Mouse (Mus musculus) neural tube, embryonic 13.5 days (tissue): ENCODE measurements around the gene Cryaa. TPM values are rescaled to one million over a fixed set of nuclear protein-coding genes. Genes with fewer than 3 reads are reported as not detected.

Experiments
- ATAC-seq: fragments of 200-750 bp; cut with Nextera tagmentation; 2 replicates; pipeline ENCODE4 v1.8.0; 2017; ENCODE audit warnings: low read depth, mild to moderate bottlenecking, moderate TSS enrichment, moderate library complexity
- H3K27ac ChIP-seq: fragments of 300-500 bp; sonication (generic); replicated peaks from 2 replicates; pipeline ENCODE4 v1.5.1; 2015; ENCODE audit warnings: moderate library complexity, mild to moderate bottlenecking, inconsistent platforms
- H3K27me3 ChIP-seq: fragments of 300-500 bp; sonication (generic); 2 replicates; pipeline ENCODE4 v1.6.1; 2015; ENCODE audit warnings: mild to moderate bottlenecking, inconsistent platforms
- H3K36me3 ChIP-seq: fragments of 300-500 bp; sonication (generic); 2 replicates; pipeline ENCODE4 v1.6.1; 2015; ENCODE audit warnings: mild to moderate bottlenecking, inconsistent platforms
- H3K4me1 ChIP-seq: fragments of 300-500 bp; sonication (generic); replicated peaks from 2 replicates; pipeline ENCODE4 v1.6.1; 2015; ENCODE audit warnings: inconsistent platforms
- H3K4me2 ChIP-seq: fragments of 300-500 bp; sonication (generic); 2 replicates; pipeline ENCODE4 v1.6.1; 2015; ENCODE audit warnings: inconsistent platforms, mild to moderate bottlenecking, moderate library complexity
- H3K4me3 ChIP-seq: fragments of 300-500 bp; sonication (generic); 2 replicates; pipeline ENCODE4 v1.5.1; 2015; ENCODE audit warnings: mild to moderate bottlenecking, inconsistent platforms
- H3K9ac ChIP-seq: fragments of 300-500 bp; sonication (generic); 2 replicates; pipeline ENCODE4 v1.6.1; 2015; ENCODE audit warnings: moderate library complexity, mild to moderate bottlenecking, inconsistent platforms
- H3K9me3 ChIP-seq: fragments of 300-500 bp; sonication (generic); 2 replicates; pipeline ENCODE4 v1.6.1; 2016; ENCODE audit warnings: inconsistent platforms
- WGBS: fragments of 180-500 bp; shearing (Covaris S2); methylation state at CpG from one replicate; pipeline ENCODE4 v1.1.7; 2015; 5-methylcytosine and 5-hydroxymethylcytosine counted together
- polyA plus RNA-seq: library from polyadenylated mRNA; unstranded; fragments of >200 nt; fragmentation: Nextera tagmentation; extraction: Ambion mirVana; gene quantifications from 2 replicates; pipeline ENCODE4 v1.2.1, GENCODE M21; 2015

Cryaa gene
- polyA plus RNA-seq, 1 experiment from 2014 or later = not detected

GRCm38 (mm10) chr17:31642913-31643312 lies 34.7 kb upstream of the Cryaa start:
- Histone ChIP-seq H3K9me3 (no peaks in the 10 kb centered on the region), H3K27ac (no peak overlapping the region), H3K4me2 (no peak overlapping the region), H3K4me1 (peaks cover 2% of the 10 kb centered on the region), H3K9ac (no peak overlapping the region), H3K27me3 (0 out of 2 replicates have a peak, but pooled peaks cover 2% of the 10 kb centered on the region), H3K4me3 (no peak overlapping the region), H3K36me3 (peaks cover 23% of the 10 kb centered on the region)
- ATAC-seq = no peak
- 56% methylated on average over 4 of the region's 4 CpGs for WGBS

GRCm38 (mm10) chr17:31646199-31647002 lies 31.2 kb upstream of the Cryaa start:
- 93% methylated on average over 5 of the region's 5 CpGs for WGBS
- ATAC-seq = no peak
- Histone ChIP-seq H3K27ac (no peak overlapping the region), H3K4me3 (no peak overlapping the region), H3K36me3 (peaks cover 58% of the 10 kb centered on the region), H3K4me1 (no peaks in the 10 kb centered on the region), H3K9me3 (no peaks in the 10 kb centered on the region), H3K4me2 (no peak overlapping the region), H3K9ac (no peak overlapping the region), H3K27me3 (no peaks in the 10 kb centered on the region)

GRCm38 (mm10) chr17:31652152-31652551 lies 25.5 kb upstream of the Cryaa start:
- Histone ChIP-seq H3K9ac (no peak overlapping the region), H3K36me3 (peaks cover 88% of the 10 kb centered on the region), H3K9me3 (no peaks in the 10 kb centered on the region), H3K4me2 (no peak overlapping the region), H3K4me3 (no peak overlapping the region), H3K4me1 (peaks cover 15% of the 10 kb centered on the region), H3K27me3 (no peaks in the 10 kb centered on the region), H3K27ac (no peak overlapping the region)
- WGBS = 91% methylated on average over 14 of the region's 14 CpGs
- ATAC-seq = no peak

DNA sequence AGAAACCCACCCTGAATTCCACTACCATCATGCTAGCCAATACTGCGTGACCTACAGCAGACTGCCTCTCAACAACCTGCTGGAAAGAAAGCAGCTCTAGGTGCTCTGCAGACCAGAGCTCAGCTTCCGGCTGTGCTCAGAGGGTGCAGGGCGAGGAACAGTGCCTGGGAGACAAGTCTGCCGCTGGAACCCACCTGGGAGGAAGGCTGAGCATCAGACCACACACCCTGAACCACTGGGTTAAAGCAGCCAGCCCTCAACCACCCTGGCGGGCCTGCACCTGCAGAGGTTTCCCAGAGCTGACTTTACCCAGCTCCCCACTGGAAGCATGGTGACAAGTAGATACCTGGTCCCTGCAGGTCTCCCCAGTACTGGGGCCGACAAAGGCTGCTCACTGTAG lies 24.3 kb upstream of the Cryaa start:
- Histone ChIP-seq H3K27me3 (no peaks in the 10 kb centered on the region), H3K9ac (no peak overlapping the region), H3K4me3 (no peak overlapping the region), H3K4me1 (peaks cover 23% of the 10 kb centered on the region), H3K36me3 (peaks cover 77% of the 10 kb centered on the region), H3K9me3 (no peaks in the 10 kb centered on the region), H3K4me2 (no peak overlapping the region), H3K27ac (no peak overlapping the region)
- no peak for ATAC-seq
- WGBS = 94% methylated on average over 6 of the region's 6 CpGs

DNA sequence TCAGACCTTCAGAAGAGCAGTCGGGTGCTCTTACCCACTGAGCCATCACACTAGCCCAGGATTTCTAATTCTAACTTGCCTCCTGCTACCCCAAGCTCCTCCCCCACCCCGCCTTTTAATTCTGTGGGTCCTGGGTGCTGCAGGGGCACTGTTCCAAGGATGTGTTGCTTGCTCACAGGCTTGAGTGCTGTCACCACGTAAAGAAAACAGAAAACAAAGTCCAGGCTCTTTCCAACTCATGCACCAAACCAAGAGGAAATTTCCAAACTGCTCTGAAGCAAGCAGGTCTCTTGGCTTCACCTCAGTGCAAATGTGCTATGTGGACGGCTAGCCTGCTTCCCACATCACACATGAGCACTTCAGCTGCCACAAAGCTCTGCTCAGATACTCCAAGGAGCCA lies 22.2 kb upstream of the Cryaa start:
- no peaks in the 10 kb centered on the region for H3K27me3 ChIP-seq
- no peak overlapping the region for H3K4me3 ChIP-seq
- peaks cover 56% of the 10 kb centered on the region for H3K36me3 ChIP-seq
- no peak overlapping the region for H3K27ac ChIP-seq
- no peaks in the 10 kb centered on the region for H3K9me3 ChIP-seq
- H3K9ac ChIP-seq = no peak overlapping the region
- H3K4me2 ChIP-seq = no peak overlapping the region
- WGBS = 81% methylated on average over 4 of the region's 4 CpGs
- H3K4me1 ChIP-seq = peaks cover 29% of the 10 kb centered on the region
- no peak for ATAC-seq

- 91% methylated on average over 5 of the region's 5 CpGs for WGBS
- no peak overlapping the region for H3K4me3 ChIP-seq
- peaks cover 29% of the 10 kb centered on the region for H3K4me1 ChIP-seq
- no peak overlapping the region for H3K9ac ChIP-seq
- no peak overlapping the region for H3K27ac ChIP-seq
- ATAC-seq = no peak
- H3K9me3 ChIP-seq = no peaks in the 10 kb centered on the region
- H3K36me3 ChIP-seq = peaks cover 43% of the 10 kb centered on the region
- peak overlapping the region; percentile 91 for H3K4me2 ChIP-seq
- H3K27me3 ChIP-seq = no peaks in the 10 kb centered on the region
Observed at GRCm38 (mm10) chr17:31656682-31657081, 20.9 kb upstream of the Cryaa start.

GRCm38 (mm10) chr17:31657141-31657983 lies 20.2 kb upstream of the Cryaa start:
- Histone ChIP-seq H3K27me3 (no peaks in the 10 kb centered on the region), H3K9ac (peak overlapping the region; percentile 91), H3K4me3 (peak overlapping the region; percentile 96), H3K9me3 (no peaks in the 10 kb centered on the region), H3K4me2 (peak overlapping the region; percentile 91), H3K4me1 (peaks cover 29% of the 10 kb centered on the region), H3K36me3 (peaks cover 36% of the 10 kb centered on the region), H3K27ac (0 out of 2 replicates have a peak overlapping the region, but pooled peaks have one; percentile 90)
- 58% methylated on average over 12 of the region's 12 CpGs for WGBS
- no peak for ATAC-seq

- H3K4me1 ChIP-seq = peaks cover 29% of the 10 kb centered on the region
- H3K27ac ChIP-seq = peak overlapping the region; percentile 90
- no peaks in the 10 kb centered on the region for H3K27me3 ChIP-seq
- WGBS = 0% methylated on average over 25 of the region's 27 CpGs
- ATAC-seq = no peak; the same call in 1 of the 2 replicates
- peak overlapping the region; percentile 96 for H3K4me3 ChIP-seq
- peak overlapping the region; percentile 91 for H3K4me2 ChIP-seq
- peaks cover 29% of the 10 kb centered on the region for H3K36me3 ChIP-seq
- H3K9me3 ChIP-seq = no peaks in the 10 kb centered on the region
- H3K9ac ChIP-seq = peak overlapping the region; percentile 91
Observed at GRCm38 (mm10) chr17:31658136-31658467, 19.5 kb upstream of the Cryaa start.

GRCm38 (mm10) chr17:31658468-31659185 lies 19.0 kb upstream of the Cryaa start, which contains the start of gene U2af1:
TSS of gene U2af1 (minus strand) at chr17:31658892.
- H3K9me3 ChIP-seq = no peaks in the 10 kb centered on the region
- WGBS = under 1% methylated on average over 69 of the region's 77 CpGs
- H3K27ac ChIP-seq = peak within 1 kb of the TSS; percentile 91
- peak within 1 kb of the TSS; percentile 96 for H3K4me3 ChIP-seq
- peaks cover 23% of the 10 kb centered on the region for H3K36me3 ChIP-seq
- ATAC-seq = peak; percentile 98
- peak within 1 kb of the TSS; percentile 91 for H3K4me2 ChIP-seq
- peak within 1 kb of the TSS; percentile 91 for H3K9ac ChIP-seq
- peaks cover 29% of the 10 kb centered on the region for H3K4me1 ChIP-seq
- H3K27me3 ChIP-seq = no peaks in the 10 kb centered on the region

- Histone ChIP-seq H3K36me3 (peaks cover 5% of the 10 kb centered on the region), H3K4me1 (peaks cover 26% of the 10 kb centered on the region), H3K9me3 (no peaks in the 10 kb centered on the region), H3K4me2 (no peak overlapping the region), H3K9ac (no peak overlapping the region), H3K27me3 (no peaks in the 10 kb centered on the region), H3K27ac (no peak overlapping the region), H3K4me3 (no peak overlapping the region)
- 75% methylated on average over 8 of the region's 8 CpGs for WGBS
- no peak for ATAC-seq
Observed at GRCm38 (mm10) chr17:31660661-31661250, 16.9 kb upstream of the Cryaa start.

DNA sequence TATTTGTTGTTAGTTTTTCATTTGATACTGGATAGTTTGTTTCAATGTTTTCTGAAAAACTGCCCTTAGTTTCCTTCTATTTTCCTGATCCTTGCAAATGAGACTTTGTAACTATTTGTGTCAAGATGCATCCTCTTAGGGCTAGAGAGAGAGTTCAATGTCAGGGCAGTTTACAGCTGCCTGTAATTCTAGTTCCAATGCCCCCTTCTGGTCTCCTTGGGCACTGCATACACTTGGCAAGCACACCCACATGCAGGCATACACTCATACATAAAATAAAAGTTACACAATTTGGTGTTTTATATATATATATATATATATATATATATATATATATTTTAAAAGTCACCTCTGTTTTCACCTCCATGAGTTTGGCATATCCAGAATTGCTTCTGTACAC lies 14.8 kb upstream of the Cryaa start:
- no peak overlapping the region for H3K27ac ChIP-seq
- no peak overlapping the region for H3K4me3 ChIP-seq
- no peak overlapping the region for H3K9ac ChIP-seq
- no peak overlapping the region for H3K4me2 ChIP-seq
- H3K27me3 ChIP-seq = no peaks in the 10 kb centered on the region
- H3K4me1 ChIP-seq = peaks cover 6% of the 10 kb centered on the region
- H3K9me3 ChIP-seq = no peaks in the 10 kb centered on the region
- no peaks in the 10 kb centered on the region for H3K36me3 ChIP-seq
- no peak for ATAC-seq
